Comparison of ENCODE assay signal across 21 mouse cellular contexts in the genomic region with DNA sequence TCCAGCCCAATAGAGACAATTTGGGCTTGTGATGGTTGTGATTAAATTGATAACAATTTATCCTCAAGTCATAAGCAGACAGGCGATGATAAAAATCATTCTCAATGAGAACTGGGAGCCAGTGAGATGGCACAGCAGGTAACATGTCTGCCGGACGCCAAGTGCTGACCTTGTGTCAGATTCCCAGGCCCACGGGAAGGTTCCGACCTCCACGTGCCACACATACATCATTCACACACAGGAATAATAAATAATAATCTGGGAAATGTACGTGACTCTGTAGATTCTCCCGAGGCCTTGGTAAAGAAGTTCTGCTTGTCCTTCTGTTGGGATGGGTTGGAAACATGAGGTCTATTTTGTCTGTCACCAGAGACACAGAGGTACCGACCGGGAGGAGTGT.
"Had no signal": no experiment of that assay in that cellular context is flagged by ENCODE, and none has a peak within 500 bp of the region (broad histone marks: within the 10 kb centered on the region; RNA-seq: fewer than 3 reads in every experiment).

No protein-coding gene starts in this region.

- H3K4me2 ChIP-seq: limb, embryonic 12.5 days; limb, embryonic 13.5 days; limb, embryonic 15.5 days; liver, embryonic 11.5 days; liver, embryonic 12.5 days; liver, embryonic 13.5 days; liver, embryonic 15.5 days; lung, embryonic 14.5 days; lung, embryonic 15.5 days; midbrain, embryonic 12.5 days; midbrain, embryonic 13.5 days had no signal

- H3K9ac ChIP-seq: limb, embryonic 12.5 days; limb, embryonic 13.5 days; limb, embryonic 15.5 days; liver, embryonic 12.5 days; liver, embryonic 13.5 days; liver, embryonic 14.5 days; liver, embryonic 15.5 days; liver, postnatal 0 days; lung, embryonic 14.5 days; lung, embryonic 15.5 days; midbrain, embryonic 12.5 days; midbrain, embryonic 13.5 days had no signal

- H3K27ac ChIP-seq: left cerebral cortex, adult 2 months; limb, embryonic 10.5 days; limb, embryonic 12.5 days; limb, embryonic 13.5 days; limb, embryonic 15.5 days; liver, embryonic 12.5 days; liver, embryonic 13.5 days; liver, embryonic 14.5 days; liver, embryonic 15.5 days; lung, embryonic 15.5 days; macrophage; midbrain, embryonic 10.5 days; midbrain, embryonic 12.5 days; midbrain, embryonic 13.5 days had no signal

- H3K4me3 ChIP-seq: left cerebral cortex, adult 2 months; limb, embryonic 10.5 days; limb, embryonic 12.5 days; limb, embryonic 13.5 days; limb, embryonic 15.5 days; liver, embryonic 12.5 days; liver, embryonic 13.5 days; liver, embryonic 15.5 days; lung, embryonic 15.5 days; midbrain, embryonic 10.5 days; midbrain, embryonic 12.5 days; midbrain, embryonic 13.5 days; myocyte had no signal

- ATAC-seq: liver, embryonic 12.5 days; lung, postnatal 0 days; midbrain, embryonic 16.5 days had no signal

- H3K9me3 ChIP-seq: limb, embryonic 10.5 days; limb, embryonic 12.5 days; limb, embryonic 13.5 days; limb, embryonic 15.5 days; liver, embryonic 12.5 days; liver, embryonic 13.5 days; liver, embryonic 15.5 days; lung, embryonic 15.5 days; megakaryocyte, embryonic 14.5 days; midbrain, embryonic 10.5 days; midbrain, embryonic 12.5 days; midbrain, embryonic 13.5 days had no signal

- H3K27me3 ChIP-seq: limb, embryonic 12.5 days; limb, embryonic 13.5 days; limb, embryonic 15.5 days; liver, embryonic 12.5 days; liver, embryonic 13.5 days; liver, embryonic 15.5 days; lung, embryonic 15.5 days; midbrain, embryonic 12.5 days; midbrain, embryonic 13.5 days had no signal

- H3K4me1 ChIP-seq: limb, embryonic 10.5 days; limb, embryonic 12.5 days; limb, embryonic 13.5 days; limb, embryonic 15.5 days; liver, embryonic 12.5 days; liver, embryonic 13.5 days; liver, embryonic 15.5 days; lung, embryonic 15.5 days; midbrain, embryonic 10.5 days; midbrain, embryonic 12.5 days; midbrain, embryonic 13.5 days had no signal
